Mouse (Mus musculus): ENCODE results near the gene Gm37240. TPM values are rescaled to one million over a fixed set of nuclear protein-coding genes. Genes with fewer than 3 reads are reported as not detected.

Gm37240 gene
- polyA plus RNA-seq, 1 experiment from 2014 or later = 0.21 TPM

DNA sequence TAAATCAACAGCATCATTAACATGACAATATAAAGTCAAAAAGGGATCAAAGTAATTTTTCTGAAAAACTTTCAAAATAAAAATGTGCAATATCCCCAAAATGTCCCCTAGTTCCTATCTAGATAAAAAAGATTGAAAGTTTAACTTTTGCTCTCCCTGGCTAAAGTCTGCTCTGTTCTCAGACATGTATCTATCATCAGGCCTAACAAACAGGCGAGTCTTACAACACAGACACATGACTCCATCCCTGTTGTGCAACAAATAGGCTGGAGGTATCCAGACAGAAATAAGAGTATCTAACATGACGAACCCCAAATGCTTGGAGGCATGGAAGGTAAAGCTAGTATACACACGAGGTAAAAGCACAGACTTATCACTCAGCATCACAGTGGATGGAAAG is 68.0 kb downstream of the Gm37240 start:
- no peak overlapping the region for H3K4me2 ChIP-seq
- no peaks in the 10 kb centered on the region for H3K36me3 ChIP-seq
- H3K27me3 ChIP-seq = no peaks in the 10 kb centered on the region
- no peaks in the 10 kb centered on the region for H3K4me1 ChIP-seq (replicated peaks)
- H3K9me3 ChIP-seq (replicated peaks) = no peaks in the 10 kb centered on the region
- H3K9ac ChIP-seq = no peak overlapping the region
- WGBS (ENCODE audit: insufficient replicate concordance) = 52% methylated on average over 3 of the region's 3 CpGs
- DNase-seq (no peak), ATAC-seq (ENCODE audit: low read depth) (no peak)
- H3K4me3 ChIP-seq (replicated peaks) = no peak overlapping the region
- H3K27ac ChIP-seq = no peak overlapping the region

DNA sequence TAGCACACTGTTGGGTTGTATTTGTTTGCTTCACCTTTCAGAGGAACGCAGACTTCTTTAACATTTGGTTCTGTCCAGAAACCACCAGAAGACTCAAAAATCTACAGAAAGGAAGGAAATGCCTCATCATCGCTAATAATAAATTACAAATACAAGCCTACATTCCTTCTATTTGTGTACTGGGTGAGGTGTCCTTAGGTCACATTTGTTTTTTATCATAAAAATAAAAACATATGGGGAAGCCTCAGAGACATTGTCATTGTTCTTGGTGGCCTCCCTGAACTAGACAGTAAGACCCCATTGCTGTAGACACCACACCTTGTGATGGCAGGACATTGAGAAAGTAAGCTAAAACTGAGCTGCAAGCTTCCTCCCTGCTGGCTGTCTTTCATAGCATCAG is 70.1 kb downstream of the Gm37240 start, which contains the start of gene Fam160a1:
Fam160a1 (minus strand) TSS at position 101 of the 400 bp plus-strand sequence.
- Histone ChIP-seq H3K4me2 (no peak within 1 kb of the TSS), H3K9me3 (replicated peaks) (no peaks in the 10 kb centered on the region), H3K9ac (no peak within 1 kb of the TSS), H3K36me3 (no peaks in the 10 kb centered on the region), H3K4me1 (replicated peaks) (peaks cover 12% of the 10 kb centered on the region), H3K4me3 (replicated peaks) (no peak within 1 kb of the TSS), H3K27ac (no peak within 1 kb of the TSS), H3K27me3 (no peaks in the 10 kb centered on the region)
- ATAC-seq (ENCODE audit: low read depth) (no peak), DNase-seq (no peak)
- 67% methylated on average over 2 of the region's 2 CpGs for WGBS (ENCODE audit: insufficient replicate concordance)

DNA sequence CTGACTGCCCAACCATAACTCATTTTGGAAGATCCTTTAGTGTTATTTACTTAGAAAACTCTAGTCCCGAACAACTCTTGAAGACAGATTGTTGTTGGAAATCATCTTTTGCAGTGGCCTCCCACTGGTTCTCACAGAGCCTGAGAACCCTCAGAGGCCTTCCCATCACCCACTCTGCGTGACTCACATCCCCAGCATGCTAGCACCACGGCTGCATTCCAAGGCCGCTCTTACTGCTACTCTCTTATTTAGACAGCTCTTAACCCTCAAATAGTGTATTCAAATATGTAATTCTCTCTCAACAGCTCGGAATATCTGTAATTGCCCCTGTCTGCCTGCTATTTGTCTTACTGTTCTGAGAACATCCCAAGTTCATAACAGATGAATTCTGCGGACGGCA is 73.1 kb downstream of the Gm37240 start:
- no peak for DNase-seq
- H3K4me3 ChIP-seq (replicated peaks) = no peak overlapping the region
- no peak overlapping the region for H3K27ac ChIP-seq
- H3K36me3 ChIP-seq = no peaks in the 10 kb centered on the region
- WGBS (ENCODE audit: insufficient replicate concordance) = 68% methylated on average over 7 of the region's 7 CpGs
- peaks cover 18% of the 10 kb centered on the region for H3K4me1 ChIP-seq (replicated peaks)
- no peak overlapping the region for H3K9ac ChIP-seq
- no peaks in the 10 kb centered on the region for H3K27me3 ChIP-seq
- ATAC-seq (ENCODE audit: low read depth) = no peak
- H3K9me3 ChIP-seq (replicated peaks) = no peaks in the 10 kb centered on the region
- H3K4me2 ChIP-seq = no peak overlapping the region

DNA sequence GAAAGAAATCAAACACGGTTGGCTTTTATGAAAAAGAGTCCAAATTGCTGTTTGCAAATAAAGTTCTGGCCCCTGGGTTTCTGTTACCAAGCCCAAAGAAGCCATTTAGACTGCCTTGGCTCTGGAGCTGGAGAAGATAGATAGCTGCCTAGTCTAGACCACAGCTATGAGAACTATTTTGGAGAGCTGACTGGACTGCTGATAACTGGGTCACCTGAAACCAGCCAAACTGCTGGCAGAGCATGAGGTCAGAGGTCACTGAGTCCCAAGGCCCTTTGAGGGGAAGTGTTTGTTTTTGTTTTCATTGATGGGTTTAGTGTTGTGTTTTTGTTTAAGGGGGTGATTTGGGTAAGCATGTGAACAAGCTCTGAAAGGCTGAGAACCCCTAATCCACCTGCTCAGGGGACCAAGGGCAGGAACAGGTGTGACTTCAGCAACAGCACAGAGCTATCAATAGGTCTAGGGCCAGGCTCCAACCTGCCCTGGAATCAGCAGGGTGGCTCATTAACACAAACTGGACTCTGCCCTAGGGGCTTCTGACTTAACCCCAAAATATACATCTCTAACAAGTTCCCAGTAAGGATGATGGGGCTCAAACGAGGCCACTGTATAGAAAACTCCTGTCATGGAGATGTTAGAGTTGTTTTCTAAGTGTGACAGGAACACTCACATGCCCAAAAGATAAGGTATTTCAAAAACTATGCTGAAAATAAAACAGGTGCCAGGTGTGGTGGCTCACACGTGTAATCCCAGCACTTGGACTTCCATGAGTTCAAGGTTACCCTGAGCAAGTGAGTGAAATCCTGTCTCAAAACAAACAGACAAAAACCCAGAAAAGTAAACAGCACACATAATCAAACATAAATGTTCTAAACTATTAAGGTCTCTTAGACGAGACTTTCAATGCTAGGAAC is 74.0 kb downstream of the Gm37240 start:
- DNase-seq = no peak
- Histone ChIP-seq H3K36me3 (no peaks in the 10 kb centered on the region), H3K4me2 (no peak overlapping the region), H3K27ac (no peak overlapping the region), H3K9me3 (replicated peaks) (no peaks in the 10 kb centered on the region), H3K27me3 (no peaks in the 10 kb centered on the region), H3K4me1 (replicated peaks) (peaks cover 18% of the 10 kb centered on the region), H3K4me3 (replicated peaks) (no peak overlapping the region), H3K9ac (no peak overlapping the region)
- WGBS (ENCODE audit: insufficient replicate concordance) = 44% methylated on average over 4 of the region's 4 CpGs
- no peak for ATAC-seq (ENCODE audit: low read depth)

DNA sequence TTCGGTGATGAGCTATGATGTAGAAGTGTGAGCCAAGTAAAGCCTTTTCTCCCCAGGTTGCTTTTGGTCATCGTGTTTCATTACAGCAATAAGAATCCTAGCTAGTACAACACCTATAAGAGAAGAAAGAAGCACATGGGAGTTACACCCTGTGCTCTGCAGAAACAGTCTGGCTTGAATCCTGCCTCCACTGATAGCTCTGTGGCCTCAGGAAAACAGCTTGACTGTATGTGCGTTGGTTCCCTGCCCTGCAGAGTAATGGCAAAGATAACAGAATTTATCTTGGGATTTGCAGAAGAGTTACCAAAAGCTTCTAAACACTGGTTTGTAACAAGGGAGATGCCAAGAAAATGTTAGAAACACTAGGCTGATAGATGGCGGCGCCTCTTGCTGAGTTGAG is 75.3 kb downstream of the Gm37240 start:
- H3K27me3 ChIP-seq = no peaks in the 10 kb centered on the region
- no peak overlapping the region for H3K27ac ChIP-seq
- no peaks in the 10 kb centered on the region for H3K9me3 ChIP-seq (replicated peaks)
- DNase-seq (peak; percentile 7), ATAC-seq (ENCODE audit: low read depth) (0 out of 2 replicates have a peak, but pooled peaks have one; percentile 39)
- H3K4me1 ChIP-seq (replicated peaks) = peaks cover 18% of the 10 kb centered on the region
- H3K4me3 ChIP-seq (replicated peaks) = no peak overlapping the region
- no peaks in the 10 kb centered on the region for H3K36me3 ChIP-seq
- no peak overlapping the region for H3K9ac ChIP-seq
- WGBS (ENCODE audit: insufficient replicate concordance) = 42% methylated on average over 5 of the region's 5 CpGs
- no peak overlapping the region for H3K4me2 ChIP-seq

DNA sequence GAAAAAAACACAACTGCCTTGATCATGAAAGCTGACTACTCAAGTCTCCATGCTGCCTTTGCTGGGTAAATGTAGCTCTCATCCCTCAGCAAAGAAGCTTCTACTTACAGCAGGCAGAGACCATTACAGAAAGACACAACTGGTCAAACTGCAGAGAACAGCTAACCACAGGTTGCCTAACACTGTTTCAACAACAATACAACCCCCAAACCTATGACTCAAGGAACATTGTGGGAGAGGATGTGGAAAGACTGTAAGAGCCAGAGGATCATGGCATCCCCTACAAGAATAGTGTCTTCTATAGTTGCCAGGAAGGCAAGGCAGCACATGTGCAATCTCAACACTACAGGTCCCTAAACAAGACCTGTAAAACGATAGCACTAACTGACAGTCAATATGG is 94.2 kb downstream of the Gm37240 start:
- Histone ChIP-seq H3K9me3 (replicated peaks) (no peaks in the 10 kb centered on the region), H3K27ac (no peak overlapping the region), H3K4me1 (replicated peaks) (no peaks in the 10 kb centered on the region), H3K9ac (no peak overlapping the region), H3K4me2 (no peak overlapping the region), H3K4me3 (replicated peaks) (no peak overlapping the region), H3K36me3 (no peaks in the 10 kb centered on the region), H3K27me3 (no peaks in the 10 kb centered on the region)
- WGBS (ENCODE audit: insufficient replicate concordance) = 57% methylated on average over 1 of the region's 1 CpGs
- DNase-seq (no peak), ATAC-seq (ENCODE audit: low read depth) (no peak)

DNA sequence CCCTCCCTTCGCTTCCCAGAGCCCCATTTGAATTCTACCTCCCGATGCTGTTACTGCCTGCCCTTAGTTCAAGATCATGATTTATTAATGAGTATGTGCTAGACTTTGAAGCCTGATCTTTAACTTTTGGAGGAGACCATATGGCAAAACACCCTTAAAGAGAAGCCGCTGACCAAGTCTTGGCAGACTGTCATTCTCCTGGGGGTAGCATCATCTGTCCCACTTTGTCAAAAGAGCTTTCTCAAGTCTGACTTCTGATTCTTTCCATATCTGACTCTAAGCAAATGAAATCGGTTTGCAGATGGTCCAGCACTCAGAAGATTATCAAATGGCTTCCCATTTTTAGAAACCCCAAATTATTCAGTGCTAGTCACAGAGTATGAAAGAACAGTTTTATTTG is 97.6 kb downstream of the Gm37240 start:
- H3K9ac ChIP-seq = no peak overlapping the region
- ATAC-seq (ENCODE audit: low read depth) = no peak
- no peak overlapping the region for H3K4me2 ChIP-seq
- no peak overlapping the region for H3K27ac ChIP-seq
- H3K9me3 ChIP-seq (replicated peaks) = no peaks in the 10 kb centered on the region
- H3K4me3 ChIP-seq (replicated peaks) = no peak overlapping the region
- no peaks in the 10 kb centered on the region for H3K4me1 ChIP-seq (replicated peaks)
- no peaks in the 10 kb centered on the region for H3K27me3 ChIP-seq
- no peak for DNase-seq
- no peaks in the 10 kb centered on the region for H3K36me3 ChIP-seq
- 69% methylated on average over 4 of the region's 4 CpGs for WGBS (ENCODE audit: insufficient replicate concordance)

DNA sequence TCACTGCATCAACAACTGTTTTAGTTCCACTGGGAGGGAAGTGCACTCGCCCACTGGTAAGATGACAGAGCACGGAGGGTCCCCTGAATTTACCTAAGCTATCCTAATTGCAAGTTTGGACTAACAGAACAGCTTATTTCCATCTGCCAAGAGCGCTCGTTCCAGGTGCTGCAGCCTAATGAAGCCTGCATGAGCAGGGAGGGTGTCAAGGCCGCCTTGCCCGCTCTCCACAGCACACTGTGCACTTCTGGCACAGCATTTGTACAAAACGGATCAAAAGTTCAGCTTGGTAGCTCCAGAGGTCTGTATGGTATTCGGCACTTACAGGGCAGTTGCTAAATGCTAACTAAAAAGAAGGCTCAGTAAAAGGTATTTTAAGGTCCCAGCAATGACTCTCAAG is 100.8 kb downstream of the Gm37240 start:
- Histone ChIP-seq H3K9me3 (replicated peaks) (no peaks in the 10 kb centered on the region), H3K27ac (no peak overlapping the region), H3K36me3 (no peaks in the 10 kb centered on the region), H3K4me1 (replicated peaks) (no peaks in the 10 kb centered on the region), H3K4me3 (replicated peaks) (no peak overlapping the region), H3K27me3 (no peaks in the 10 kb centered on the region), H3K4me2 (no peak overlapping the region), H3K9ac (no peak overlapping the region)
- DNase-seq (no peak), ATAC-seq (ENCODE audit: low read depth) (no peak)
- WGBS (ENCODE audit: insufficient replicate concordance) = 61% methylated on average over 8 of the region's 8 CpGs

DNA sequence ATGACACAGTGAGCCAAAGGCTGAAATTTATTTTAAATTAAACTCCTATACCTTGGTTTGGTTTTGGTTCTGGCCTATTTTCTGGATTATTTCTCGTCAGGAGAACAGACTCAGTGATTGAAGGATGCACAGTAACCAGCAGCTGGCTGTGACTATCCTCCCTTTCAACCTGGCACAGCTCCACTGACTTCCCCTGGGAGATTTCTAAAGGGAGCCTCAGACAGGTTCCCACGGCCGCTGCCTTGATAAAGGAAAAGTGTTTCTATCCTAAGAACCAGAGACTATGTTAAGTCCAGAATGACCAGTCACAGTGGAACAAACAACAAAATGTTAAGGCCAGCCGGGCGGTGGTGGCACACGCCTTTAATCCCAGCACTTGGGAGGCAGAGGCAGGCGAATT is 106.4 kb downstream of the Gm37240 start:
- Histone ChIP-seq H3K4me3 (replicated peaks) (no peak overlapping the region), H3K9me3 (replicated peaks) (no peaks in the 10 kb centered on the region), H3K36me3 (no peaks in the 10 kb centered on the region), H3K4me2 (no peak overlapping the region), H3K27ac (no peak overlapping the region), H3K4me1 (replicated peaks) (no peaks in the 10 kb centered on the region), H3K27me3 (no peaks in the 10 kb centered on the region), H3K9ac (no peak overlapping the region)
- DNase-seq (no peak), ATAC-seq (ENCODE audit: low read depth) (no peak)
- 74% methylated on average over 7 of the region's 7 CpGs for WGBS (ENCODE audit: insufficient replicate concordance)

DNA sequence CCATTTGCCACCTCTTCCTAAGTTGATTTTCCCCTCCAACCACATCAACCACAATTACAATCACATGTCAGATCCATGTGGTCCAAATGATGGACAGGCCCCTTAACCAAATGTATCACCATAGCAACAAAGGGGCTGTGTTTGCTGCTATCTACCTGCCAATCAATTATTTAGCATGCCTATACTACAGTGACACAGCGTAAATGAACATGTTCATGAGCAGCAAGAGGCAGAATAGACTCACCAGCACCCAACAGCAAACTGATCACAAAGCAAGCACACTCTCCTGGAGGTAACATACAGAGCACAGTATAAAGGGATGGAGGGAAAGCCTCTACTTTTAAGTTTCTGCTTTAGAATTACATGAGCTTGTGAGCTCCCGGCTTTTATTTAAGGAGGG is 107.0 kb downstream of the Gm37240 start:
- Histone ChIP-seq H3K27me3 (no peaks in the 10 kb centered on the region), H3K4me1 (replicated peaks) (no peaks in the 10 kb centered on the region), H3K9ac (no peak overlapping the region), H3K9me3 (replicated peaks) (no peaks in the 10 kb centered on the region), H3K36me3 (no peaks in the 10 kb centered on the region), H3K4me2 (no peak overlapping the region), H3K4me3 (replicated peaks) (no peak overlapping the region), H3K27ac (no peak overlapping the region)
- ATAC-seq (ENCODE audit: low read depth) (no peak), DNase-seq (no peak)
- 60% methylated on average over 2 of the region's 2 CpGs for WGBS (ENCODE audit: insufficient replicate concordance)

DNA sequence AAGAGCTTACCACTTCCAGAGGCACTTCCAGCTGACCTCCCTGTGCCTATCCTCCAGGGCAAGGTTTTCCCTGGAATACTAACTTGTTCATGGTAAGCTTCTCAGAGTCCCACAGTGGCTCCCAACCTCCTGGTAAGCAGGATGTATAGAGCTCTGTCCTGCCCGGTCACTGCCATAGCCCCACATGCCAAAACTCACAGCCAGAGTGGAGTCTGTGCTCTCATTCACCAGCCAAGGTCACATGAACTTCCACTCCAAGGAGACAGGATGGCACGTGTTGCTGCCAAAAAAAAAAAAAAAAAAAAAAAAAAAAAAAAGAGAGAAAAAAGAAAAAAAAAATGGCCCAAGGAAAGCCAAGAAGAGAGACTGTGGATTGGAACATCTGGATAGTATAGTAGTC is 109.5 kb downstream of the Gm37240 start:
- no peak overlapping the region for H3K4me2 ChIP-seq
- no peaks in the 10 kb centered on the region for H3K27me3 ChIP-seq
- no peaks in the 10 kb centered on the region for H3K9me3 ChIP-seq (replicated peaks)
- no peak overlapping the region for H3K9ac ChIP-seq
- H3K4me3 ChIP-seq (replicated peaks) = no peak overlapping the region
- no peak for ATAC-seq (ENCODE audit: low read depth)
- H3K27ac ChIP-seq = no peak overlapping the region
- H3K4me1 ChIP-seq (replicated peaks) = no peaks in the 10 kb centered on the region
- no peaks in the 10 kb centered on the region for H3K36me3 ChIP-seq
- DNase-seq = no peak
- WGBS (ENCODE audit: insufficient replicate concordance) = 61% methylated on average over 2 of the region's 2 CpGs

DNA sequence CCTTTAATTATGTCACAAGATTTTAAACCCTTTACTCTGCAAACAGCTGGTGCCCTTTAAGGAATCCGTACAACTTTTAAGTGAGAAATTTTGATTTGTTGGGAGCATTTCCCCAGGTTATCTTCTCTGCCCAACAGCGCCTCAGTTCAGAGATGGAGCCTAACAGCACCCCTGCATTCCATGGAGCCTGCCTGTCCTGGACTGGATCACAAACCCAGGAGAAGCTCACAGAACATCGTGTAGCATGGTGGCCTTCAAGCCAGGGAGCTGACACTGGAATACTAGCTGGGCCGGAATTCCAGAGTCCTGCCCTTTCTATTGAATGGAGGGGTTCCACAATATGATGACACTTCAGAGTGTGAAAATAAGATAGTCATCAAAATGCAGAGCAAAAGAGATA is 110.0 kb downstream of the Gm37240 start:
- H3K27ac ChIP-seq = no peak overlapping the region
- no peak overlapping the region for H3K4me2 ChIP-seq
- ATAC-seq (ENCODE audit: low read depth) = no peak
- 67% methylated on average over 4 of the region's 4 CpGs for WGBS (ENCODE audit: insufficient replicate concordance)
- H3K36me3 ChIP-seq = no peaks in the 10 kb centered on the region
- no peaks in the 10 kb centered on the region for H3K27me3 ChIP-seq
- no peaks in the 10 kb centered on the region for H3K4me1 ChIP-seq (replicated peaks)
- no peak overlapping the region for H3K9ac ChIP-seq
- no peaks in the 10 kb centered on the region for H3K9me3 ChIP-seq (replicated peaks)
- H3K4me3 ChIP-seq (replicated peaks) = no peak overlapping the region
- no peak for DNase-seq

All from liver, embryonic 13.5 days (tissue).